Mouse (Mus musculus): ENCODE data around the gene Kcnq1. TPM values are rescaled to one million over a fixed set of nuclear protein-coding genes. Genes with fewer than 3 reads are reported as not detected.

Gene Kcnq1
- polyA plus RNA-seq, 1 experiment = 1.2 TPM

DNA sequence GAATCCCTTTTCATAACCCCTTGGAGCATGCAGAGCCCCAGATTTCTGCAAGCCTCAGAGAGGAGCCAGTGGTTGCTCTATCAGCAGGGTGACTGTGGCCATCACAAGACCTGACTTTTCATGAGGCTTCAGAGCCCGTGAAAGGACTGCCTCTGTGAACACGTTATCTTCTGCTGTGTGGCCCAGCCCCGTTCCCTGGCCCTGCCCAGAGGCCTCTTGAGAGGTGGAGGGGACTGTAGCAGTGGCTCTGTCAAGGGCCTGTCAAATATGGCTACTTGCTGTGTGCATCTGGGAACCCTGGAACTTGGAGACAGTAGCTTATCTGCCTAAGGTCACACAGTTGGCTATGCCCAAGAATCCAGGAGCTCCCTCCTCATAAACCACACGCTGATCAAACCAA is 5.6 kb downstream of the Kcnq1 start:
- Histone ChIP-seq H3K27ac (ENCODE audit: insufficient read depth, low read length) (no peak overlapping the region), H3K4me1 (ENCODE audit: control insufficient read depth, insufficient read depth, insufficient read length) (peaks cover 6% of the 10 kb centered on the region; the same call in 1 of the 2 replicates), H3K27me3 (ENCODE audit: control insufficient read depth, insufficient read depth, low read length) (peaks cover 6% of the 10 kb centered on the region), H3K4me3 (ENCODE audit: extremely low read depth, insufficient read depth, insufficient read length) (no peak overlapping the region), H3K36me3 (ENCODE audit: control insufficient read depth, insufficient read depth, low read length) (no peaks in the 10 kb centered on the region)
- 66% methylated on average over 4 of the region's 4 CpGs for WGBS
- TF ChIP-seq POLR2A (IDR thresholded peaks at IDR 0.05; ENCODE audit: low read depth, low read length) (no peak), CTCF (IDR thresholded peaks at IDR 0.05; ENCODE audit: extremely low read depth, insufficient read depth, insufficient read length, insufficient replicate concordance) (no peak)
- DNase-seq (ENCODE audit: low read depth in 1 of 2, low spot score in 2 of 2) = no peak

DNA sequence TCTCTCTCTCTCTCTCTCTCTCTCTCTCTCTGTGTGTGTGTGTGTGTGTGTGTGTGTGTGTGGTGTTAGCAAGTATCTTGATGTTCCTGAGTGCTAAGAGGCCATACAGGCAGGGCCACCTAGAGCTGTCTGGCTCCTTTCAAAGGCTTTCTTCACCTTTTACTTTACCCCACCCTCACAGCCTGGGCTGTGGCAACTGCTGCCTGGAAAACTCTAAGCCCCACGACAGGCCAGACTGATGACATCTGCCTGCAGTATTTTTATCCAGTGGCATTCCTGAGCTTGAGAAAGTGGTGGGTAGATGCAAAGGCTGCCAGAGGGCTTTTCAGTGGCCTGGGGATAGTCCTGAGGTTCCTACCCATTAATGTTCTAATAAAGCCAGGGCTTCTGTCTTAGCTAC is 6.2 kb downstream of the Kcnq1 start:
- H3K4me3 ChIP-seq (ENCODE audit: extremely low read depth, insufficient read depth, insufficient read length) = no peak overlapping the region
- WGBS = 80% methylated on average over 1 of the region's 1 CpGs
- TF ChIP-seq CTCF (IDR thresholded peaks at IDR 0.05; ENCODE audit: extremely low read depth, insufficient read depth, insufficient read length, insufficient replicate concordance) (no peak), POLR2A (IDR thresholded peaks at IDR 0.05; ENCODE audit: low read depth, low read length) (no peak)
- DNase-seq (ENCODE audit: low read depth in 1 of 2, low spot score in 2 of 2) = no peak
- H3K27ac ChIP-seq (ENCODE audit: insufficient read depth, low read length) = no peak overlapping the region
- peaks cover under 1% of the 10 kb centered on the region; the same call in 1 of the 2 replicates for H3K4me1 ChIP-seq (ENCODE audit: control insufficient read depth, insufficient read depth, insufficient read length)
- no peaks in the 10 kb centered on the region; the same call in 1 of the 2 replicates for H3K27me3 ChIP-seq (ENCODE audit: control insufficient read depth, insufficient read depth, low read length)
- H3K36me3 ChIP-seq (ENCODE audit: control insufficient read depth, insufficient read depth, low read length) = no peaks in the 10 kb centered on the region

- Histone ChIP-seq H3K27me3 (ENCODE audit: control insufficient read depth, insufficient read depth, low read length) (no peaks in the 10 kb centered on the region), H3K36me3 (ENCODE audit: control insufficient read depth, insufficient read depth, low read length) (no peaks in the 10 kb centered on the region), H3K4me1 (ENCODE audit: control insufficient read depth, insufficient read depth, insufficient read length) (no peaks in the 10 kb centered on the region), H3K27ac (ENCODE audit: insufficient read depth, low read length) (no peak overlapping the region), H3K4me3 (ENCODE audit: extremely low read depth, insufficient read depth, insufficient read length) (no peak overlapping the region)
- DNase-seq (ENCODE audit: low read depth in 1 of 2, low spot score in 2 of 2) = no peak
- TF ChIP-seq POLR2A (IDR thresholded peaks at IDR 0.05; ENCODE audit: low read depth, low read length) (no peak), CTCF (IDR thresholded peaks at IDR 0.05; ENCODE audit: extremely low read depth, insufficient read depth, insufficient read length, insufficient replicate concordance) (no peak)
Measured at GRCm38 (mm10) chr7:143114773-143115172, 8.6 kb downstream of the Kcnq1 start.

- TF ChIP-seq POLR2A (IDR thresholded peaks at IDR 0.05; ENCODE audit: low read depth, low read length) (no peak), CTCF (IDR thresholded peaks at IDR 0.05; ENCODE audit: extremely low read depth, insufficient read depth, insufficient read length, insufficient replicate concordance) (no peak)
- Histone ChIP-seq H3K27me3 (ENCODE audit: control insufficient read depth, insufficient read depth, low read length) (no peaks in the 10 kb centered on the region), H3K4me3 (ENCODE audit: extremely low read depth, insufficient read depth, insufficient read length) (no peak overlapping the region), H3K27ac (ENCODE audit: insufficient read depth, low read length) (no peak overlapping the region), H3K4me1 (ENCODE audit: control insufficient read depth, insufficient read depth, insufficient read length) (no peaks in the 10 kb centered on the region; the same call in 1 of the 2 replicates), H3K36me3 (ENCODE audit: control insufficient read depth, insufficient read depth, low read length) (no peaks in the 10 kb centered on the region)
- 81% methylated on average over 5 of the region's 5 CpGs for WGBS
- DNase-seq (ENCODE audit: low read depth in 1 of 2, low spot score in 2 of 2) = no peak
Measured at GRCm38 (mm10) chr7:143116521-143116920, 10.4 kb downstream of the Kcnq1 start.

- Histone ChIP-seq H3K4me1 (ENCODE audit: control insufficient read depth, insufficient read depth, insufficient read length) (no peaks in the 10 kb centered on the region; the same call in 1 of the 2 replicates), H3K36me3 (ENCODE audit: control insufficient read depth, insufficient read depth, low read length) (no peaks in the 10 kb centered on the region), H3K27me3 (ENCODE audit: control insufficient read depth, insufficient read depth, low read length) (no peaks in the 10 kb centered on the region), H3K4me3 (ENCODE audit: extremely low read depth, insufficient read depth, insufficient read length) (no peak overlapping the region), H3K27ac (ENCODE audit: insufficient read depth, low read length) (no peak overlapping the region)
- no peak for DNase-seq (ENCODE audit: low read depth in 1 of 2, low spot score in 2 of 2)
- WGBS = 26% methylated on average over 1 of the region's 1 CpGs
- TF ChIP-seq CTCF (IDR thresholded peaks at IDR 0.05; ENCODE audit: extremely low read depth, insufficient read depth, insufficient read length, insufficient replicate concordance) = no peak
- no peak for TF ChIP-seq POLR2A (IDR thresholded peaks at IDR 0.05; ENCODE audit: low read depth, low read length)
Measured at GRCm38 (mm10) chr7:143119407-143119806, 13.2 kb downstream of the Kcnq1 start.

GRCm38 (mm10) chr7:143119826-143120225 is 13.7 kb downstream of the Kcnq1 start:
- TF ChIP-seq POLR2A (IDR thresholded peaks at IDR 0.05; ENCODE audit: low read depth, low read length) = no peak
- H3K27me3 ChIP-seq (ENCODE audit: control insufficient read depth, insufficient read depth, low read length) = no peaks in the 10 kb centered on the region
- 19% methylated on average over 3 of the region's 3 CpGs for WGBS

GRCm38 (mm10) chr7:143122191-143122590 is 16.0 kb downstream of the Kcnq1 start:
- H3K36me3 ChIP-seq (ENCODE audit: control insufficient read depth, insufficient read depth, low read length) = no peaks in the 10 kb centered on the region
- DNase-seq (ENCODE audit: low read depth in 1 of 2, low spot score in 2 of 2) = no peak
- no peaks in the 10 kb centered on the region for H3K27me3 ChIP-seq (ENCODE audit: control insufficient read depth, insufficient read depth, low read length)
- TF ChIP-seq CTCF (IDR thresholded peaks at IDR 0.05; ENCODE audit: extremely low read depth, insufficient read depth, insufficient read length, insufficient replicate concordance) (no peak), POLR2A (IDR thresholded peaks at IDR 0.05; ENCODE audit: low read depth, low read length) (no peak)
- H3K27ac ChIP-seq (ENCODE audit: insufficient read depth, low read length) = no peak overlapping the region
- no peak overlapping the region for H3K4me3 ChIP-seq (ENCODE audit: extremely low read depth, insufficient read depth, insufficient read length)
- H3K4me1 ChIP-seq (ENCODE audit: control insufficient read depth, insufficient read depth, insufficient read length) = no peaks in the 10 kb centered on the region; the same call in 1 of the 2 replicates
- WGBS = 83% methylated on average over 5 of the region's 5 CpGs

More at GRCm38 (mm10) chr7:143119826-143120225, 13.7 kb downstream of the Kcnq1 start:
- Histone ChIP-seq H3K4me3 (ENCODE audit: extremely low read depth, insufficient read depth, insufficient read length) (no peak overlapping the region), H3K27ac (ENCODE audit: insufficient read depth, low read length) (no peak overlapping the region), H3K4me1 (ENCODE audit: control insufficient read depth, insufficient read depth, insufficient read length) (no peaks in the 10 kb centered on the region; the same call in 1 of the 2 replicates), H3K36me3 (ENCODE audit: control insufficient read depth, insufficient read depth, low read length) (no peaks in the 10 kb centered on the region)
- DNase-seq (ENCODE audit: low read depth in 1 of 2, low spot score in 2 of 2) = no peak
